Mouse (Mus musculus): Measurements from ENCODE around the gene Gm13696. TPM values are rescaled to one million over a fixed set of nuclear protein-coding genes. Genes with fewer than 3 reads are reported as not detected.

Gm13696 gene
- polyA plus RNA-seq (2014; fragmentation: Illumina TruSeq; extraction: RNeasy Lipid Tissue Mini Kit (QIAGEN cat#74804); ENCODE audit: low read depth, low replicate concordance) = not detected

DNA sequence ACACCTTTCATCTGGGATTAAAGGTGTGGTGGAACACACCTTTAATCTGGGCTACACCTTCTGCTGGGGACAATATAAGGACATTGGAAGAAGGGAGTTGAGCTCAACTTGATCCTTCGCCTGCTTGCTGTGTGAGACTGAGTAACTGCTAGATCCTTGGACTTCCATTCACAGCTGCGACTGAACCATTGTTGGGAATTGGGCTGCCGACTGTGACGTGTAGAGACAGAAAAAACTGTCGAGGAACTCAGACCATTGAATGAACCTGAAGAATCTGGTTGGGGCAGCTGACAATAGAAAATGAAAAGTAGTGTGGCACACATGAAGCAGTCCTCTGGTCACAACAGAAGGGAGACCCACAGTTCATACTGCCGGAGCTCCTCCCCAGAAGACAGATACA is at the start of gene Gm13696:
Gm13696 (plus strand) TSS at position 301 of the 400 bp plus-strand sequence.

DNA sequence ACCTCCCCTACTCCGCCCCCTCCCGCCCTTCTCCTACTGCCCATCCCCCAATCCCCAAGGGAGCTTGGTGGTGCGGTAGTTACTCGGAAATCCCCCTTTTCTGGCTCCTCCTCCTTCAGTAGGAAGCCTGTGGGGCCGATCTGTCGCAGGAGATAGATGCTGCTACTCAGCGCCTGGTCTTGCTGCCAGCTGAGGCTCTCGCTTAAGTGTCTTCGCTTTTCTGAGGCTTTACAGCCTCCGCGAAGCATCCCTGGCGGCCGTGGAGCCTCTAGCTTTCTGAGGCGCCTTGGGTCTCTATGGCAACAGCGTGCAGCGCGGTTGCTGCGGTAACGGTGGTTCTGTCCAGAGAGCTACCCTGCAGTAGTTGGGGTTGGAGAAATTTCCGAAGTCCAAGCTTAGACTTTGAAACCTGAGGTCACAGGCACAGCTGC is 32.0 kb upstream of the Gm13696 start, which contains the start of gene Zswim2:
Zswim2 (minus strand) TSS at position 298 of the 431 bp plus-strand sequence.

DNA sequence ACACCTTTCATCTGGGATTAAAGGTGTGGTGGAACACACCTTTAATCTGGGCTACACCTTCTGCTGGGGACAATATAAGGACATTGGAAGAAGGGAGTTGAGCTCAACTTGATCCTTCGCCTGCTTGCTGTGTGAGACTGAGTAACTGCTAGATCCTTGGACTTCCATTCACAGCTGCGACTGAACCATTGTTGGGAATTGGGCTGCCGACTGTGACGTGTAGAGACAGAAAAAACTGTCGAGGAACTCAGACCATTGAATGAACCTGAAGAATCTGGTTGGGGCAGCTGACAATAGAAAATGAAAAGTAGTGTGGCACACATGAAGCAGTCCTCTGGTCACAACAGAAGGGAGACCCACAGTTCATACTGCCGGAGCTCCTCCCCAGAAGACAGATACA is 17.5 kb upstream of the Gm13696 start, which contains the start of gene Gm13698:
Gm13698 (plus strand) TSS at position 301 of the 400 bp plus-strand sequence.

GRCm38 (mm10) chr2:83961203-83961602 is 11.7 kb upstream of the Gm13696 start, which contains the start of gene Gm13693:
TSS of gene Gm13693 (plus strand) at chr2:83961503.

DNA sequence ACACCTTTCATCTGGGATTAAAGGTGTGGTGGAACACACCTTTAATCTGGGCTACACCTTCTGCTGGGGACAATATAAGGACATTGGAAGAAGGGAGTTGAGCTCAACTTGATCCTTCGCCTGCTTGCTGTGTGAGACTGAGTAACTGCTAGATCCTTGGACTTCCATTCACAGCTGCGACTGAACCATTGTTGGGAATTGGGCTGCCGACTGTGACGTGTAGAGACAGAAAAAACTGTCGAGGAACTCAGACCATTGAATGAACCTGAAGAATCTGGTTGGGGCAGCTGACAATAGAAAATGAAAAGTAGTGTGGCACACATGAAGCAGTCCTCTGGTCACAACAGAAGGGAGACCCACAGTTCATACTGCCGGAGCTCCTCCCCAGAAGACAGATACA is 5.9 kb upstream of the Gm13696 start, which contains the start of gene Gm13695:
Gm13695 (plus strand) TSS at position 301 of the 400 bp plus-strand sequence.

GRCm38 (mm10) chr2:83978633-83979032 is 5.7 kb downstream of the Gm13696 start, which contains the start of gene Gm13694:
TSS of gene Gm13694 (plus strand) at chr2:83978933.

GRCm38 (mm10) chr2:83984443-83984842 is 11.5 kb downstream of the Gm13696 start, which contains the start of gene Gm13697:
TSS of gene Gm13697 (plus strand) at chr2:83984743.

GRCm38 (mm10) chr2:83990253-83990652 is 17.3 kb downstream of the Gm13696 start, which contains the start of gene Gm13691:
TSS of gene Gm13691 (plus strand) at chr2:83990553.

Other genes with a start within 250 kb of the Gm13696 start
- gene Itgav, start 248.7 kb upstream of the Gm13696 start, polyA plus RNA-seq (2014; fragmentation: Illumina TruSeq; extraction: RNeasy Lipid Tissue Mini Kit (QIAGEN cat#74804); ENCODE audit: low read depth, low replicate concordance) = 132 TPM
- gene Fam171b, start 160.5 kb upstream of the Gm13696 start, polyA plus RNA-seq (2014; fragmentation: Illumina TruSeq; extraction: RNeasy Lipid Tissue Mini Kit (QIAGEN cat#74804); ENCODE audit: low read depth, low replicate concordance) = 17.6 TPM
- gene Zswim2, start 31.9 kb upstream of the Gm13696 start, polyA plus RNA-seq (2014; fragmentation: Illumina TruSeq; extraction: RNeasy Lipid Tissue Mini Kit (QIAGEN cat#74804); ENCODE audit: low read depth, low replicate concordance) = not detected
- not detected for gene Gm13698, start 17.4 kb upstream of the Gm13696 start, polyA plus RNA-seq (2014; fragmentation: Illumina TruSeq; extraction: RNeasy Lipid Tissue Mini Kit (QIAGEN cat#74804); ENCODE audit: low read depth, low replicate concordance)
- not detected for gene Gm13693, start 11.6 kb upstream of the Gm13696 start, polyA plus RNA-seq (2014; fragmentation: Illumina TruSeq; extraction: RNeasy Lipid Tissue Mini Kit (QIAGEN cat#74804); ENCODE audit: low read depth, low replicate concordance)
- not detected for gene Gm13695, start 5.8 kb upstream of the Gm13696 start, polyA plus RNA-seq (2014; fragmentation: Illumina TruSeq; extraction: RNeasy Lipid Tissue Mini Kit (QIAGEN cat#74804); ENCODE audit: low read depth, low replicate concordance)
- not detected for gene Gm13694, start 5.8 kb downstream of the Gm13696 start, polyA plus RNA-seq (2014; fragmentation: Illumina TruSeq; extraction: RNeasy Lipid Tissue Mini Kit (QIAGEN cat#74804); ENCODE audit: low read depth, low replicate concordance)
- gene Gm13697, start 11.6 kb downstream of the Gm13696 start, polyA plus RNA-seq (2014; fragmentation: Illumina TruSeq; extraction: RNeasy Lipid Tissue Mini Kit (QIAGEN cat#74804); ENCODE audit: low read depth, low replicate concordance) = not detected
- gene Gm13691, start 17.4 kb downstream of the Gm13696 start, polyA plus RNA-seq (2014; fragmentation: Illumina TruSeq; extraction: RNeasy Lipid Tissue Mini Kit (QIAGEN cat#74804); ENCODE audit: low read depth, low replicate concordance) = not detected